Mouse (Mus musculus) limb, embryonic 11.5 days (tissue): Measurements from ENCODE around the gene Ssh2. TPM values are rescaled to one million over a fixed set of nuclear protein-coding genes. Genes with fewer than 3 reads are reported as not detected.
A peak's percentile ranks its signal among the peaks of the same experiment; 100 is the strongest.

Experiments used
- ATAC-seq: fragments of 200-750 bp; cut with Nextera tagmentation; 2 replicates; pipeline ENCODE4 v1.8.0; 2017; ENCODE audit warnings: low read depth; ENCODE audit not compliant: insufficient number of reproducible peaks, low FRiP score, low TSS enrichment
- DNase-seq: peaks from one replicate; pipeline ENCODE4 v3.0.0-alpha.2; 2015; ENCODE audit warnings: low spot score
- H3K27ac ChIP-seq: fragments of 300-500 bp; sonication (generic); replicated peaks from 2 replicates; pipeline ENCODE4 v1.5.1; 2014; ENCODE audit warnings: low read depth, mild to moderate bottlenecking, low read length
- H3K27me3 ChIP-seq: fragments of 300-500 bp; sonication (generic); 2 replicates; pipeline ENCODE4 v1.6.1; 2014; ENCODE audit warnings: mild to moderate bottlenecking, low read length, mixed read lengths; ENCODE audit not compliant: control insufficient read depth, insufficient read depth
- H3K36me3 ChIP-seq: fragments of 300-500 bp; sonication (generic); 2 replicates; pipeline ENCODE4 v1.6.1; 2014; ENCODE audit warnings: mild to moderate bottlenecking, low read length, moderate library complexity, mixed read lengths; ENCODE audit not compliant: control insufficient read depth, insufficient read depth
- H3K4me1 ChIP-seq: fragments of 300-500 bp; sonication (generic); 2 replicates; pipeline ENCODE4 v1.6.1; 2014; ENCODE audit warnings: low read length, mixed read lengths; ENCODE audit not compliant: control insufficient read depth, insufficient read depth
- H3K4me2 ChIP-seq: fragments of 300-500 bp; sonication (generic); 2 replicates; pipeline ENCODE4 v1.6.1; 2014; ENCODE audit warnings: low read depth, mild to moderate bottlenecking, moderate library complexity; ENCODE audit not compliant: severe bottlenecking
- H3K4me3 ChIP-seq: fragments of 300-500 bp; sonication (generic); 2 replicates; pipeline ENCODE4 v1.5.1; 2014; ENCODE audit warnings: low read depth, low read length
- H3K9ac ChIP-seq: fragments of 300-500 bp; sonication (generic); 2 replicates; pipeline ENCODE4 v1.6.1; 2014; ENCODE audit warnings: mild to moderate bottlenecking, low read length
- H3K9me3 ChIP-seq: fragments of 300-500 bp; sonication (generic); 2 replicates; pipeline ENCODE4 v1.6.1; 2016; ENCODE audit warnings: low read length; ENCODE audit not compliant: control insufficient read depth
- WGBS: fragments of 180-500 bp; shearing (Covaris S2); extraction: QIAGEN DNeasy Blood & Tissue Kit; methylation state at CpG from one replicate; pipeline ENCODE4 v1.1.7; 2014; 5-methylcytosine and 5-hydroxymethylcytosine counted together
- polyA plus RNA-seq: library from polyadenylated mRNA; unstranded; fragments of >200 nt; fragmentation: Nextera tagmentation; extraction: Ambion mirVana; gene quantifications from 2 replicates; pipeline ENCODE4 v1.2.1, GENCODE M21; 2014

The Ssh2 gene
- polyA plus RNA-seq, 1 experiment from 2014 or later: 9.9 TPM

GRCm38 (mm10) chr11:77441020-77441419 is 224.9 kb downstream of the Ssh2 start:
- no peaks in the 10 kb centered on the region for H3K27me3 ChIP-seq
- no peaks in the 10 kb centered on the region for H3K36me3 ChIP-seq
- ATAC-seq (no peak), DNase-seq (no peak)
- H3K27ac ChIP-seq: no peak overlapping the region
- H3K4me3 ChIP-seq: no peak overlapping the region
- H3K4me1 ChIP-seq: no peaks in the 10 kb centered on the region
- H3K9ac ChIP-seq: no peak overlapping the region
- 84% methylated on average over 8 of the region's 8 CpGs for WGBS
- H3K9me3 ChIP-seq: no peaks in the 10 kb centered on the region
- H3K4me2 ChIP-seq: no peak overlapping the region

- Histone ChIP-seq H3K9ac (no peak overlapping the region), H3K27me3 (no peaks in the 10 kb centered on the region), H3K36me3 (no peaks in the 10 kb centered on the region), H3K4me1 (no peaks in the 10 kb centered on the region), H3K4me2 (no peak overlapping the region), H3K4me3 (no peak overlapping the region), H3K9me3 (no peaks in the 10 kb centered on the region), H3K27ac (no peak overlapping the region)
- ATAC-seq (no peak), DNase-seq (no peak)
- WGBS: 78% methylated on average over 7 of the region's 7 CpGs
Observed at GRCm38 (mm10) chr11:77442186-77443170, 226.4 kb downstream of the Ssh2 start.

DNA sequence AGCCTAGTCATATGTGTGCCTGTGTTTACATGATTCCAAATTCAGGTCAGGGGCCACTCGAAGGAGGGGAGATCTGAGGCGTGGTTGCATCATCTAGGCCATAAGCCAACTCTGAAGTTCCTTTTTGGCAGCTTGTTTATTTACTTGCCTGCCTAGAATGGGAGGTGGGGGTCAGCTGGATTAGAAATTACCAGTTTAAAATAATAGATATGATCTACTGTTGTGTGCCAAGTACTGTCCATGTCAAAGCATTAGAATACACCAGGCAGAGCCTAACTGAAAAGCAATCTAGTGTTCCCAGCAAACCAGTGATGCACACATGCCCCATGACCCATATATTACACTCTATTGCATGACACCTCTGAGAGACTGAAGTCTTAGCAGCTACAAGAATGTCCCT is 228.9 kb downstream of the Ssh2 start:
- ATAC-seq: no peak

DNA sequence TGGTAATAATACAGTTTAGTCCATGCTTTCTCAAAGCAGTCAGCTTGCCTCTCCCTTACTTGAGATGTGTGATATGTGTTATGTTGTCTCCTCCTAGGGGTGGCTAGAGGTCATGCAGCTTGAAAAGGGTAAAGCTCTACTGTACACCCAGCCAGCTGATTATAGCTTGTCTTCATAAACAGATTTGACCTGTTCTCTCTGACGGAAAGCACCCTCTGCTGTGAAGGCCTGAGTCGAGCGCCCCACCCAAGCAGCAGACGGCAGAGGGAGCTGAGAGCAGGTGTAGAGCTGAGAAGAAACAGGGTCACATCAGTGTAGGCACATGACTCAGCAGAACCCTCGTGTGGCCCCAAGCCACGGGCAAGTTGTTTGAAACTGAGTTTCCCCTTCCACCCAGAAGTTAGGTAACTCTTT is 230.5 kb downstream of the Ssh2 start:
- Histone ChIP-seq H3K9me3 (no peaks in the 10 kb centered on the region), H3K4me1 (no peaks in the 10 kb centered on the region), H3K4me2 (no peak overlapping the region), H3K27me3 (no peaks in the 10 kb centered on the region), H3K4me3 (no peak overlapping the region), H3K27ac (no peak overlapping the region), H3K36me3 (no peaks in the 10 kb centered on the region), H3K9ac (no peak overlapping the region)
- peak; percentile 31 for DNase-seq
- no peak for ATAC-seq
- WGBS: 56% methylated on average over 6 of the region's 6 CpGs

More for the DNA sequence above, 228.9 kb downstream of the Ssh2 start:
- Histone ChIP-seq H3K36me3 (no peaks in the 10 kb centered on the region), H3K27me3 (no peaks in the 10 kb centered on the region), H3K27ac (no peak overlapping the region), H3K4me2 (no peak overlapping the region), H3K9me3 (no peaks in the 10 kb centered on the region), H3K9ac (no peak overlapping the region), H3K4me3 (no peak overlapping the region), H3K4me1 (no peaks in the 10 kb centered on the region)
- 84% methylated on average over 2 of the region's 2 CpGs for WGBS
- no peak for DNase-seq

DNA sequence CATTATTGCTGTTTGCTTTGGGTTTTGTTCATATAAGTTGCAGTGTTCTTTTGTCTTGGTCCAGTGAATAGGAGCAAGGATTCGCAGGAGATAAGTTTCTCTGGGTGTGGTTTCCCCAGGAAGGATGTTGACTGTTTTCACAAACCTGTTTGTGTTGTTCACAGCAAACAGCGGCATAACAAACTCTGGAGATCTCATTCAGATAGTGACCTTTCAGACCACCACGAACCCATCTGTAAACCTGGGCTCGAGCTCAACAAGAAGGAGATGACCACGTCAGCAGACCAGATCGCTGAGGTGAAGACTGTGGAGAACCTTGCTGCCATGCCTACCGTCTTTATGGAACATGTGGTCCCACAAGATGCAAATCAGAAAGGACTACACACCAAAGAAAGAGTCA is 233.1 kb downstream of the Ssh2 start:
- 92% methylated on average over 7 of the region's 7 CpGs for WGBS
- no peak overlapping the region for H3K27ac ChIP-seq
- no peaks in the 10 kb centered on the region for H3K9me3 ChIP-seq
- peaks cover 4% of the 10 kb centered on the region; the same call in 1 of the 2 replicates for H3K36me3 ChIP-seq
- H3K4me1 ChIP-seq: no peaks in the 10 kb centered on the region
- no peaks in the 10 kb centered on the region for H3K27me3 ChIP-seq
- no peak overlapping the region for H3K9ac ChIP-seq
- no peak for ATAC-seq
- H3K4me2 ChIP-seq: no peak overlapping the region
- no peak overlapping the region for H3K4me3 ChIP-seq
- no peak for DNase-seq

DNA sequence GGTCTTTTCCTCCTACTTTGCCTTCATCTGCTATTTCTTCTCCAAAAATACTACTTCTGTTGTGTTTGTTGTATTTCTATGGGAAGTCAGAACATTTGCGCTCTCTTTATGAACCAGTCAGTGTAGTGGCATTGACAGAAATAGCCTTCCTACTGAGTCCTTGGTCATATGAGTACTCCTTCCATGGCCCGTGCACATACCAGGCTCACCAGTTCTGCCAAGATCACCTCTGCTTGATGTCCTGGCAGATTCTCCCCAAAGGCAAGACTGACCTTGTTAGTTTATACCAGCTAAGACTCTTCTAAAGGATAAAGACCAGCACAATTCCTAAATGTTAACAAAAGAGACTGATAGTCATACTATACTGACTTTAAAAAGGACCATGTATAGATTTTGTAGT is 235.6 kb downstream of the Ssh2 start:
- DNase-seq (no peak), ATAC-seq (no peak)
- WGBS: 91% methylated on average over 2 of the region's 2 CpGs
- peaks cover 4% of the 10 kb centered on the region; the same call in 1 of the 2 replicates for H3K36me3 ChIP-seq
- no peaks in the 10 kb centered on the region for H3K27me3 ChIP-seq
- H3K9me3 ChIP-seq: no peaks in the 10 kb centered on the region
- no peaks in the 10 kb centered on the region for H3K4me1 ChIP-seq
- H3K9ac ChIP-seq: no peak overlapping the region
- H3K4me3 ChIP-seq: no peak overlapping the region
- no peak overlapping the region for H3K4me2 ChIP-seq
- H3K27ac ChIP-seq: no peak overlapping the region

DNA sequence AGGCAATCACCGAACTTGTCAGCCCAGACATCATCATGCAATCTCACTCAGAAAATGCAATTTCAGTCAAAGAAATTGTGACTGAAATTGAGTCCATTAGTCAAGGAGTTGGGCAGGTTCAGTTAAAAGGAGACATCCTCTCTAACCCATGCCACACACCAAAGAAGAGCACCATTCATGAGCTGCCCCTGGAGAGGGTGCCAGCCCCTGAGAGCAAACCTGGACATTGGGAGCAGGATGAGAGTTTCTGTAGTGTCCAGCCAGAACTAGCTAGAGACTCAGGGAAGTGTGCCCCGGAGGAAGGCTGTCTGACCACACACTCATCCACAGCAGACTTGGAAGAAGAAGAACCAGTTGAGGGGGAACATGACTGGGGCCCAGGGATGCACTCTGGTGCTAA is 237.3 kb downstream of the Ssh2 start:
- Histone ChIP-seq H3K4me2 (no peak overlapping the region), H3K9me3 (no peaks in the 10 kb centered on the region), H3K27me3 (no peaks in the 10 kb centered on the region), H3K27ac (no peak overlapping the region), H3K36me3 (peaks cover 4% of the 10 kb centered on the region; the same call in 1 of the 2 replicates), H3K4me3 (no peak overlapping the region), H3K4me1 (no peaks in the 10 kb centered on the region), H3K9ac (no peak overlapping the region)
- ATAC-seq: no peak
- DNase-seq: no peak
- WGBS: 93% methylated on average over 2 of the region's 2 CpGs

DNA sequence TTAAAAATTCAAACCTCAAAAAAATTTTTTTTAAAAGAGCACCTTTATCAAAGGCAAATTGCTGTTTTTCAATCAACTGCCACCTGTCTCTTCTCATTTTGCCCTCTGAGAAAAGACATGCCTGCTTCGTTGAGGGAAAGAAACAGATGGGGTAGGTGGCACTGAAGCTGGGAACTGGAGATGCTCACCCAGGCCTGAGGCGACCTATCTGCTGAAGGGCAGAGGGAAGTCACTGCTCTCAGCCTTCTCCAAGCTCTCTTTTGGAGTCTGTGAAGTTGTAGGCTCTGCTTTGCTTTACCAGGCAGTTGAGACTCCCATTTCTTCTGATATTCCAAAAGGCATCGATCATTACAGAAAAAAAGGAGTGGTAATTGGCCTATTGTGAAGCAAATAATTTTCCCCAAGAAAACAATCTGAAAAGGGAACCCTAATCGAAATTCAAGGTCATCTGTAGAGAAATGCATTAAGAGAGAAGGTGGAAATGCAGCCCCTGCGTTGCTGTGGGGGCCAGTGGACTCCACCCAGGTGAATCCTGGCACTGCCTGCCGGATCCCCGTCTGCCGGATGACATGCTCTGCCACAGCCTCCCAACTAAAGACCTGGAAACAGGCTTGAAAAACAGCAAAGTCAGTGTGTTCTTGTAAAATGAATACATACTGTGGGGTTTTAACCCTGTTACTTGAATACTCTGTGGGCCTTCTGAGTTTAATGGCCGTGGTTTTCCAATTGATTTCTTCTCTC is 239.9 kb downstream of the Ssh2 start:
- no peaks in the 10 kb centered on the region for H3K9me3 ChIP-seq
- H3K4me1 ChIP-seq: no peaks in the 10 kb centered on the region
- ATAC-seq (no peak), DNase-seq (no peak)
- H3K27me3 ChIP-seq: no peaks in the 10 kb centered on the region
- H3K9ac ChIP-seq: no peak overlapping the region
- no peak overlapping the region for H3K4me2 ChIP-seq
- 82% methylated on average over 9 of the region's 9 CpGs for WGBS
- no peak overlapping the region for H3K27ac ChIP-seq
- peaks cover 4% of the 10 kb centered on the region; the same call in 1 of the 2 replicates for H3K36me3 ChIP-seq
- H3K4me3 ChIP-seq: no peak overlapping the region
